Mouse (Mus musculus): ENCODE results near the gene Wnt16. TPM values are rescaled to one million over a fixed set of nuclear protein-coding genes. Genes with fewer than 3 reads are reported as not detected.

Gene Wnt16
- not detected in 2 replicates for polyA plus RNA-seq (2012)

- TF ChIP-seq GATA1 (IDR thresholded peaks at IDR 0.05; ENCODE audit: low read length) = no peak
Observed at GRCm38 (mm10) chr6:22288004-22288736, at the start of gene Wnt16. TSS of gene Wnt16 (plus strand) at chr6:22288227.

- TF ChIP-seq GATA1 (IDR thresholded peaks at IDR 0.05; ENCODE audit: low read length) = no peak
Observed at GRCm38 (mm10) chr6:22243321-22243720, 44.7 kb upstream of the Wnt16 start.

- TF ChIP-seq GATA1 (IDR thresholded peaks at IDR 0.05; ENCODE audit: low read length) = no peak
Observed at GRCm38 (mm10) chr6:22246696-22247095, 41.3 kb upstream of the Wnt16 start.

GRCm38 (mm10) chr6:22258784-22259183, 29.2 kb upstream of the Wnt16 start:
- no peak for TF ChIP-seq GATA1 (IDR thresholded peaks at IDR 0.05; ENCODE audit: low read length)

- no peak for TF ChIP-seq GATA1 (IDR thresholded peaks at IDR 0.05; ENCODE audit: low read length)
Observed at GRCm38 (mm10) chr6:22262519-22262918, 25.5 kb upstream of the Wnt16 start.

GRCm38 (mm10) chr6:22266018-22266417, 22.0 kb upstream of the Wnt16 start:
- no peak for TF ChIP-seq GATA1 (IDR thresholded peaks at IDR 0.05; ENCODE audit: low read length)

- TF ChIP-seq GATA1 (IDR thresholded peaks at IDR 0.05; ENCODE audit: low read length) = no peak
Observed at GRCm38 (mm10) chr6:22267807-22268667, 20.0 kb upstream of the Wnt16 start.

GRCm38 (mm10) chr6:22268677-22269076, 19.4 kb upstream of the Wnt16 start:
- TF ChIP-seq GATA1 (IDR thresholded peaks at IDR 0.05; ENCODE audit: low read length) = no peak

GRCm38 (mm10) chr6:22269840-22270521, 18.0 kb upstream of the Wnt16 start:
- TF ChIP-seq GATA1 (IDR thresholded peaks at IDR 0.05; ENCODE audit: low read length) = no peak

GRCm38 (mm10) chr6:22277941-22278340, 10.1 kb upstream of the Wnt16 start:
- TF ChIP-seq GATA1 (IDR thresholded peaks at IDR 0.05; ENCODE audit: low read length) = no peak

GRCm38 (mm10) chr6:22280217-22280861, 7.7 kb upstream of the Wnt16 start:
- no peak for TF ChIP-seq GATA1 (IDR thresholded peaks at IDR 0.05; ENCODE audit: low read length)

- TF ChIP-seq GATA1 (IDR thresholded peaks at IDR 0.05; ENCODE audit: low read length) = no peak
Observed at GRCm38 (mm10) chr6:22282405-22282804, 5.6 kb upstream of the Wnt16 start.

GRCm38 (mm10) chr6:22288737-22289460, 872 bp downstream of the Wnt16 start:
- TF ChIP-seq GATA1 (IDR thresholded peaks at IDR 0.05; ENCODE audit: low read length) = no peak

GRCm38 (mm10) chr6:22289461-22290021, 1.5 kb downstream of the Wnt16 start:
- no peak for TF ChIP-seq GATA1 (IDR thresholded peaks at IDR 0.05; ENCODE audit: low read length)
